ENCODE assay signal across 9 mouse cellular contexts in genomic region chrX:53975545-53976272, GRCm38 (mm10).
A peak's percentile ranks its signal among the peaks of the same experiment; 100 is the strongest.
DNase-seq lines count a peak whose midpoint lies in the region; ATAC-seq and TF ChIP-seq lines count a peak whose summit lies in the region.
"Had no signal": no experiment of that assay in that cellular context is flagged by ENCODE, and none has a peak within 500 bp of the region (broad histone marks: within the 10 kb centered on the region; RNA-seq: fewer than 3 reads in every experiment).

No protein-coding gene starts in this region.

- peaks cover 33% of the 10 kb centered on the region for H3K27me3 ChIP-seq in E14TG2a.4 (ENCODE audit: insufficient read depth, low read length)
- H3K27me3 ChIP-seq in liver, embryonic 15.5 days, result peaks cover 23% of the 10 kb centered on the region; the same call in 1 of the 2 replicates

- no peak overlapping the region for H3K27ac ChIP-seq in liver, embryonic 15.5 days (replicated peaks)

- ATAC-seq in liver, embryonic 15.5 days (ENCODE audit: insufficient read depth), result no peak
- no peak for ATAC-seq in CD4-positive, CD25-positive, alpha-beta regulatory T cell, adult 4 months

- no peaks in the 10 kb centered on the region for H3K36me3 ChIP-seq in E14TG2a.4 (ENCODE audit: insufficient read depth, low read length)
- H3K36me3 ChIP-seq in liver, embryonic 15.5 days (replicated peaks), result no peaks in the 10 kb centered on the region

- H3K4me3 ChIP-seq in E14TG2a.4 (replicated peaks; ENCODE audit: low read length), result peak overlapping the region; percentile 52; the same call in 1 of the 2 replicates
- no peak overlapping the region for H3K4me3 ChIP-seq in liver, embryonic 15.5 days (replicated peaks)

- TF ChIP-seq CTCF in E14TG2a.4 (conservative IDR thresholded peaks at IDR 0.05; ENCODE audit: low read length), result no peak

- H3K4me2 ChIP-seq in liver, embryonic 15.5 days, result peak overlapping the region; percentile 25

- no peaks in the 10 kb centered on the region for H3K9me3 ChIP-seq in E14TG2a.4 (ENCODE audit: low read length)
- no peaks in the 10 kb centered on the region for H3K9me3 ChIP-seq in liver, embryonic 15.5 days (replicated peaks)

- DNase-seq in R1 (ENCODE audit: low read depth, low spot score), result peak; percentile 5
- peak; percentile 0 for DNase-seq in forelimb bud, embryonic 11.5 days (ENCODE audit: low read depth, low spot score)
- DNase-seq in urinary bladder, postnatal 36 days (ENCODE audit: low spot score in 2 of 2), result no peak
- no peak for DNase-seq in kidney, postnatal 14 days
- no peak for DNase-seq in layer of hippocampus, adult 9-10 months (ENCODE audit: low spot score)
- DNase-seq: thymus, postnatal 4 days had no signal

- 17% methylated on average over 27 of the region's 28 CpGs for WGBS in liver, embryonic 15.5 days (ENCODE audit: insufficient replicate concordance)

- no peak overlapping the region for H3K9ac ChIP-seq in liver, embryonic 15.5 days

- no peaks in the 10 kb centered on the region for H3K4me1 ChIP-seq in E14TG2a.4 (replicated peaks; ENCODE audit: low read depth, low read length)
- no peaks in the 10 kb centered on the region for H3K4me1 ChIP-seq in liver, embryonic 15.5 days (replicated peaks)

Comparison
In these comparisons a context has a peak if more than half of its experiments do, and no peak if none do; other contexts are left out.
1. DNase-seq: peak in R1 (single experiment) and forelimb bud, embryonic 11.5 days (single experiment); none in urinary bladder, postnatal 36 days (0 of 2), kidney, postnatal 14 days (single experiment) and layer of hippocampus, adult 9-10 months (single experiment).